Mouse (Mus musculus) liver, postnatal 0 days (tissue): ENCODE results near the gene Paxx.

Experiments
- CTCF ChIP-seq: sonication (generic); IDR thresholded peaks from 2 replicates; pipeline ENCODE4 v1.5.1; 2016; ENCODE audit warnings: antibody characterized with exemption, low read depth
- EP300 ChIP-seq: IDR thresholded peaks from 2 replicates; pipeline ENCODE4 v1.6.1; 2016; ENCODE audit warnings: antibody characterized with exemption, low read depth, mild to moderate bottlenecking

DNA sequence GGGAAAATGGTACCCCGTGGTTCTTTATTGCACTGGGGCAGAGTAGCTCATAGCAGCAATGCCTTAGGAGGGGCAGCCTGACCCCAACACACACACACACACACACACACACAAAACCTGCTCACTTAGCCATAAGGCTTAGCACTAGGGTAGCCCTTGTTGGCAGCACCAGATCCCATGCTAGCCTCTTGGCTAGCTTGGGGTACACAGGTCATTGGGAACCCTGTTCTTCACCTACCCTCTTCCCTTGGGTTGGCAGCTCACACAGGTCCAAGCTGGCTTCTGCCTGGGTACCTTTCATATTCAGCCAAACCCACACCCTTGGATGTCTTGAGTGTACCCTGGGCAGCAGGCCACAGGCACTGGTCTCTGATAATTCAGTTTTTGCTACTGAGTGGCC lies 44.1 kb upstream of the Paxx start:
- TF ChIP-seq CTCF (no peak), EP300 (no peak)
